Mouse (Mus musculus) induced T-regulatory cell, adult 2 months (primary cell): Measurements from ENCODE around the gene Fbrs.
"Not testable (repeated sequence)": the region's sequence is repeated elsewhere in the genome, so short reads cannot be mapped to it uniquely, and the experiment has no call there.

Experiments
- DNase-seq: peaks from one replicate; pipeline ENCODE4 v3.0.0-alpha.2; 2012; ENCODE audit warnings: low read depth

The Fbrs gene

GRCm38 (mm10) chr7:127476336-127476735 is 2.7 kb upstream of the Fbrs start:
- DNase-seq: no peak

DNA sequence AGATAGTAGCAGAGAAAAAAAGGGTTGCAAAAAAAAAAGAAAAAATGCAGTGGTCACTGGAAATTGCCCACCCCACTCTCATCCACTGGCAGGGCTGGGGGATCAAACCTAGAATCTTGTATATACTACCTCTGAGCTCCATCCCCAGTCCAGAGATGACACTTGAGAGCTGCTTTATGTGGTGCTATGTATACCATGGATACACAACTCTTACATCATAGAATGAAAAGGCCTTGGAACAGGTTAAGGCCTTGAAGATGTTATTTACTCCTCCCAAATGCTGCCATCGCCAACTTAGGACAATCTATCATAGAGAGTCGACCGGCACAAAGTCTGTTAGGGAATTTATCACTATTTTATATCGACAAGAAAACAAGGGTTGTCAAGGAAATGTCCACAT is 2.1 kb upstream of the Fbrs start:
- DNase-seq: no peak

- peak; percentile 100 for DNase-seq
Observed at GRCm38 (mm10) chr7:127477687-127478634, 1.0 kb upstream of the Fbrs start.

- peak; percentile 50 for DNase-seq
Observed at GRCm38 (mm10) chr7:127479318-127480225, 573 bp downstream of the Fbrs start.

DNA sequence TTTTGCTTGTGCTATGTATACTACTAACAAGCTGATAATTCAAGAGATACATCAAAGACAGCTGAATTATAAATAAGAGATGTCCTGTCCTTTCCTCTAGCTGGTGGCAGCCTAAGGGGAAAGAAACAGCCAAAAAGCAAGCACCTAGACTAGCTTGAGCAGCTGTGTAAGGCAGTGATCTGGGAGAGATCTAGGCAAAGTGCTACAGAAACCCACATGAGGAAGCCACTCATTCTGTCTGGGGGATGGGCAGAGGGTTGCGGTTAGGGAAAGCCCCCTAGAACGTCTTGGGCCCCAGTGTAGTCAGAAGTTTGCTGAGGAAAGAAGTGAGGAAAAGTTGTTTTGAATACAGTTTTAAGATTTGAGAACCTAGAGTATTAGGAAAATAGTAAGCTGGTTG is 1.3 kb downstream of the Fbrs start:
- DNase-seq: peak; percentile 91

DNA sequence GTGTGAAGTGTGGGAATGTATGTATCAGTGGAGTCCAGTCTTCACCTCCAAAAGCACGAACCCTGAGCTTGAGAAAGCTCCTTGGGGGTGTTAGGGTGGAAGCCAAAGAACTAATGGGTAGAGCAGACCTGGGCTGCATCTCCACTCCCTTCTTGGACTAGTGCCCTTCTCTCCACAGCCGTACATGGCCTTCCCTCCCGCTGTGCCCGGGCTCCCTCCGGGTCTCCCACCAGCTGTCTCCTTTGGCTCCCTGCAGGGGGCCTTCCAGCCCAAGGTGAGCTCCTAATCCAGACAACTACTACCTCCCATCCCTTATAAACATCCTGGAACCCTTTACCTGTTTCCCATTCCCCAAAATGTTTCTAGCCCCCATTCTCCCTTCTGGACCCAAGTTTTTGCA is 6.4 kb downstream of the Fbrs start:
- no peak for DNase-seq

DNA sequence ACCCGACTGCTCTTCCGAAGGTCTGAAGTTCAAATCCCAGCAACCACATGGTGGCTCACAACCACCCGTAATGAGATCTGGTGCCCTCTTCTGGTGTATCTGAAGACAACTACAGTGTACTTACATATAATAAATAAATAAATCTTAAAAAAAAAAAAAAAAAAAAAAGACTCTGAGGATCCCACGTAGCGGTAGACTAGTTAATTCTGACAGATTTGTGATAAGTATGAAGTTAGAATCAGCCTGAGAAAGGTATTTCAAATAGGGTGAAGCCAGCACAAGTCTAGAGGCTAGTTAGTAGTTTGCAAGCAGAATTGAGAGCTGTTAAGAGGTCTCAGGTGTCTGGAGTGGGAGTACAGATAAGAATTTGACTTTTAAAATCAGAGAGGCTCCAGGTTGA is 9.4 kb downstream of the Fbrs start:
- peak; percentile 22 for DNase-seq

- DNase-seq: no peak
Observed at GRCm38 (mm10) chr7:127489982-127490381, 11.0 kb downstream of the Fbrs start.

- no peak for DNase-seq
Observed at GRCm38 (mm10) chr7:127491846-127492245, 12.8 kb downstream of the Fbrs start.

GRCm38 (mm10) chr7:127494648-127495047 is 15.6 kb downstream of the Fbrs start:
- DNase-seq: no peak

DNA sequence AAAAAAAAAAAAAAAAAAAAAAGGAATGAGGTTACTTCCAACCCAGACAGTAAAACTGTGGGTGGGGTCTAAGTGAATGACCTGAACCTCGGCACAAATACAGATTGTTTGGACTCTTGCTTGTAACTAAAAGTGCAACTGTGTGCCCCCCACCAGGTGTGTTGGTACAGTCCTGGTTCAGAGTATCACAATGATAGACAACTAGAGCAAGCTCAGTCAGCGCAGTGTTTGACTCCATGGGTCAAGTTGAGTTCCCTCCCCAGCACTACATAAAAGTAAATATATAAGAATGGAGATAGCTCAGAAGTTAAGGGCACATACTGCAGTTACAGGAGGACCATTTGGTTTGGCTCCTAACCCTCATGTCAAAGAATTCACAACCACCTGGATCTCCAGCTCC is 18.4 kb downstream of the Fbrs start:
- no peak for DNase-seq

DNA sequence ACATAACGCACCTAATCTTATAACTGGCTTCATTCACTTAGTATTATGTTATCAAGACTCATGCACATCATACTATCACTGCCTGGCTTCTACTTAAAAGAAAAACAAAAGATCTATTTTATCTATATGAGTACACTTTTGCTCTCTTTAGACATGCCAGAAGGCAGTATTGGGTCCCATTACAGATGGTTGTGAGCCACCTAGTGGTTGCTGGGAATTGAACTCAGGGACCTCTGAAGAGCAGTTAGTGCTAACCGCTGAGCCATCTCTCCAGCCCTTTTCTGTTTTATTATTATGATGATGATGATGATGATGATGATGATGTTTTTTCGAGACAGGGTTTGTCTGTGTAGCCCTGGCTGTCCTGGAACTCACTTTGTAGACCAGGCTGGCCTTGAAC is 19.4 kb downstream of the Fbrs start:
- DNase-seq: peak; percentile 76

DNA sequence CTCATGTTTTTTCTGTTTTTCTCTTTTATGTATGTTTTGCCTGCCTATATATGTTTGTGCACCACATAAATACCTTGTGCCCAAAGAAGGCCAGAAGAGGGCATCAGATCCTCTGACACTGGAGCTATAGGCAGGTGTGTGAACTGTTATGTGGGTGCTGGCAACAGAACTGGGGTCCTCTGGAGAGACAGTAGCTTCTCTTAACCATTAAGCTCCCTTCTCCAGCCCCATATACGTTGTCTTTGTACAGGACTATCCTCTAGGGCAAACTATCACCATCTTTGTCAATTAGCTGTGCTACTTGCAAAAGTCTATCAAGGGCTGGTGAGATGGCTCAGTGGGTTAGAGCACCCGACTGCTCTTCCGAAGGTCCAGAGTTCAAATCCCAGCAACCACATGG is 29.3 kb downstream of the Fbrs start:
- no peak for DNase-seq

- DNase-seq: not testable (repeated sequence)
Observed at GRCm38 (mm10) chr7:127509830-127510229, 30.8 kb downstream of the Fbrs start.

DNA sequence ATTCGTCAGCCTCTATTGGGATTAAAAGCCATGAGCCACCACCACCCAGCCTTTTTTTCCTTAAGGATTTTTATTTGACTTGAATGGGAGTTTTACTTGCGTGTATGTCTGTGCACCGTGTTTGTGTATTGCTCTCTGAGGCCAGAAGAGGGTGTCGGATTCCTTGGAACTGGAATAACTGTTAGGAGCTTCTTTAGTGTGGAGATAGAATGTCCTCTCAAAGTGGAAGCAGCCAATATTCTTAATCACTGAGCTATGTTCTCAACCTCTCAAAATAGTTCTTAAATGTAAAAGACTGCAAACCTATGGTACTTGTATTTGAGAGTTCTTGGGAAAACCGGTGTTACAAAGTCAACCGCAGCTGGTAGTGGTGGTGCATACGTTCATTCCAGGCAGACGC is 32.2 kb downstream of the Fbrs start:
- DNase-seq: no peak

- peak; percentile 98 for DNase-seq
Observed at GRCm38 (mm10) chr7:127511808-127512230, 32.8 kb downstream of the Fbrs start, which contains the start of gene Srcap. Gene Srcap, plus strand, starts transcription at chr7:127511983.

DNA sequence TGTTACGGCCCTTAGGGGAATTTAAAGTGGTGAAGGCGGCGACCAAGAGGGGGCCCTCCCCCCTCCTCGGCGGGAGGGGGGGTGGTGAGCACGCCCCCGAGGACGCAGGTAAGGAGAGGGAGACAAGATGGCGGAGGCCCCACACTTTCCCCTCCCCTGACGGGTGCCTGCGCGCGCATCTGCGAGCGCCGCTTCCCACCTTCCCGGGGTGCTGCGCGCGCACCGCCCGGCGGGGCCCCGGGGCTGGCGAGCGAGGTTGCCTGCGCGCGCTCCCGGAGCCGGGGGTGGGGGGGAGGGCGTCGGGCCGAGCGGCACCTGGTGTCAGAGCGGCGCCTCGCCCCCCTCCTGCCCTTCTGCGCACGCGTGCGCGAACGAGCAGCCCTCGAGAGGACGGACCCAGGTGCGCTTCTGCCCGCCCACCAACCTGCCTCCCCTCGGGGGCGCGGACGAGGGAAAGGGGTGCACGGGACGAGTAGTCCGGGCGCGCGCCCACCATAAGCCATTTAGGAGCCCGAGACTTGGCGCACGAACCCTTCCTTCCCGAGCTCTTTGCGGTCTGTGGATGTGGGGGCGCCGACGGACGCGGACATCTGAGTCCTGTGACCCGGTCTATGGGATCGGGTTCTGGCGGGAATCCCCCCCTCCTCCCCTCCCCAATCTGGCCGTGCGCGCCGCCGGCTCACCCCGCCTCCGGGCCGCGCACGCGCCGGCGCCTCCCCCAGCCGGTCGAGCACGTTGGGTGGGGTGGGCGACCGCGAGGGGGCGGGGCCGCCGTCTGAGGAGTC is 33.4 kb downstream of the Fbrs start:
- peak; percentile 98 for DNase-seq

DNA sequence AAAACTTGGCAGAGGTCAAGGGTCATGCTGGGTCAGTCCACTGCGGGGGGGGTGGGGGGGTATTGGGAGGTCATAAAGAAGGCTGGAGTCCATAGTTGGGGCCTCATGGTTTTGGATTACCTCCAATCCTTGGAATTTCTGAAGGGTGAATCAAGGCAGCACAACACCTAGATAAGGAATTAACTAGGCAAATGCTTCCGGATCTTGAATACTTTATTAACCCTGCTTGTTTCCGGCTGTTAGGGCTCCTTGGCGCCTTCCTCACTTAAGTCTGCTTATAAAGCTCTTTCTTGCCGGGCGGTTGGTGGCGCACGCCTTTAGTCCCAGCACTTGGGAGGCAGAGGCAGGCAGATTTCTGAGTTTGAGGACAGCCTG is 34.0 kb downstream of the Fbrs start:
- DNase-seq: no peak

GRCm38 (mm10) chr7:127513781-127514180 is 34.8 kb downstream of the Fbrs start:
- no peak for DNase-seq

DNA sequence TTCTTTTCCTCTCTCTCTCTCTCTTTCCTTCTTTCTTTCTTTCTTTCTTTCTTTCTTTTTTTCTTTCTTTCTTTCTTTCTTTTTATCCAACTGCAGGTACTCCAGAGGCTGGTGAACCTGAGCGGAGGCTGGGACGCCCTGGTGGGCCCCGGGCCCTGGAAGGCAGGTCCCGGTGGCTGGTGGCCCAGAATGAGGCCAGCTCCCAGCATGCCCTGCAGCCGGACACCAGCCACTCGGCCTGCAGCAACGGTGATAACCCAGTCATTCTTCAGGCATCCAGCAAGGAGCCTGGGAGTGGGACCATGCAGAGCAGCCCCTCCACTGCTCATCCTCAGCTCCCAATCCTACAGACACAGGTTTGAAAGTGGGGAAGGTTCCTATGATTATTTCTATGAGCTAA is 36.8 kb downstream of the Fbrs start:
- no peak for DNase-seq

- DNase-seq: no peak
Observed at GRCm38 (mm10) chr7:127516344-127516743, 37.3 kb downstream of the Fbrs start.

GRCm38 (mm10) chr7:127519284-127519683 is 40.3 kb downstream of the Fbrs start, which contains the start of gene Gm42715:
Gene Gm42715, plus strand, starts transcription at chr7:127519584.
- DNase-seq: no peak
